Mouse (Mus musculus) brain, embryonic 14.5 days (tissue): ENCODE results near the gene Bcl10.

Source experiments
- CTCF ChIP-seq: fragments of 200-500 bp; IDR thresholded peaks from 2 replicates; pipeline ENCODE4 v1.5.1; 2012; ENCODE audit warnings: inconsistent platforms, mild to moderate bottlenecking, moderate library complexity, borderline replicate concordance; ENCODE audit not compliant: insufficient read depth, insufficient read length; ENCODE audit errors: extremely low read depth
- POLR2A ChIP-seq: fragments of 200-500 bp; IDR thresholded peaks from 2 replicates; pipeline ENCODE4 v1.6.1; 2012; ENCODE audit warnings: mild to moderate bottlenecking, inconsistent platforms, borderline replicate concordance; ENCODE audit not compliant: poor library complexity, insufficient read depth, insufficient read length, severe bottlenecking; ENCODE audit errors: extremely low read depth

- TF ChIP-seq POLR2A (no peak), CTCF (no peak)
These were observed 44.2 kb downstream of the Bcl10 start for GRCm38 (mm10) chr3:145966806-145967205.
